Mouse (Mus musculus): Measurements from ENCODE around the gene Soga3. TPM values are rescaled to one million over a fixed set of nuclear protein-coding genes. Genes with fewer than 3 reads are reported as not detected.

Soga3 gene
- total and polyA plus RNA-seq, 2 experiments from 2014 or later = 132 to 139 TPM

DNA sequence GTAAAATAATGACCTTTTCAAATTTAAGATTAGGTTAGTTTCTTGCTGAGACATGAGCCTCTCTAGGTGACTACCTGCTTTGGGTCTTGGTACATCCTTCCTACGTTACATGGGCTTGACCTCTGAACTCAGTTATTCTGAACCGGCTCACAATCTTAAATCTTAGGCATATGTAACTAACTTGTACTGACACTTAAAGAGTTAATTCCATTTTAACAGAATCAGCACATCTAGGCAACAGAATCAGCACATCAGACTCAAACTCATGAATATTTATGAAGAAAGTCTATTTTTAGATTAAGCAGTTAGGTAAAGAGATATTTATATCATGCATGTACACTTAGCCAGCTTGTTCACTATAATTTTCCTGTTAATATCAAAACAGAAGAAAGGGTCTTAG lies 73.8 kb downstream of the Soga3 start:
- DNase-seq (ENCODE audit: low spot score) (no peak), ATAC-seq (no peak)
- no peak for TF ChIP-seq CTCF (IDR thresholded peaks at IDR 0.05; ENCODE audit: low read depth)
- no peak overlapping the region for H3K4me3 ChIP-seq (ENCODE audit: low read length)
- no peak overlapping the region for H3K4me2 ChIP-seq (ENCODE audit: low read depth, low read length)
- 68% methylated on average over 2 of the region's 2 CpGs for WGBS
- H3K27ac ChIP-seq = no peak overlapping the region
- H3K4me1 ChIP-seq (ENCODE audit: insufficient read depth, low read length) = no peaks in the 10 kb centered on the region
- H3K9me3 ChIP-seq (ENCODE audit: low read length) = no peaks in the 10 kb centered on the region
- peaks cover 5% of the 10 kb centered on the region; the same call in 1 of the 2 replicates for H3K36me3 ChIP-seq (ENCODE audit: insufficient read depth, low read length)
- no peak overlapping the region for H3K9ac ChIP-seq (replicated peaks; ENCODE audit: low read length)
- no peaks in the 10 kb centered on the region for H3K27me3 ChIP-seq (ENCODE audit: insufficient read depth, low read length)

- Histone ChIP-seq H3K36me3 (ENCODE audit: insufficient read depth, low read length) (peaks cover 27% of the 10 kb centered on the region), H3K9me3 (ENCODE audit: low read length) (no peaks in the 10 kb centered on the region)
Observed at GRCm38 (mm10) chr10:29225329-29225728, 81.7 kb downstream of the Soga3 start.

DNA sequence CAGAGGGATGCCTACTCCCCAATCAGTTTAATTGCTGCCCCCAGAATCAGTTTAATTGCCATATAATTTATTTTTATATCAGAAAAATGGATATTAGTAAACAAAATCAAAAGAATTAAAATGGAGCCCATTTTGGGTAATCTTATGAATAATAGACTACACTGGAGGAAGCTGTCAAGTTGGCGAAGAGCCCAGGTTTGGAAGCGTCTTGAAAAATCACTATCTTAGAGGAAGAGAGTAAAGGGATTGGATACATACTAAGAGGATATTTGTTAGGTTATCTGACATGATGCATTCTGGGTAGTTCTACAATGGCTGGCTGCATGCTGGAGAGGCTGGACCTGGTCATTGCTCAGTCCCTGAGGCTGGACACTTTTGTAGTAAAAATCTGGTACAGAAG lies 87.6 kb downstream of the Soga3 start:
- H3K4me3 ChIP-seq (ENCODE audit: low read length) = no peak overlapping the region
- no peaks in the 10 kb centered on the region for H3K9me3 ChIP-seq (ENCODE audit: low read length)
- no peak for ATAC-seq
- peaks cover 9% of the 10 kb centered on the region for H3K36me3 ChIP-seq (ENCODE audit: insufficient read depth, low read length)
- H3K4me1 ChIP-seq (ENCODE audit: insufficient read depth, low read length) = no peaks in the 10 kb centered on the region
- no peak overlapping the region for H3K4me2 ChIP-seq (ENCODE audit: low read depth, low read length)
- H3K27ac ChIP-seq = no peak overlapping the region
- no peaks in the 10 kb centered on the region for H3K27me3 ChIP-seq (ENCODE audit: insufficient read depth, low read length)
- 63% methylated on average over 2 of the region's 2 CpGs for WGBS
- no peak for DNase-seq (ENCODE audit: low spot score)
- no peak overlapping the region for H3K9ac ChIP-seq (replicated peaks; ENCODE audit: low read length)
- TF ChIP-seq CTCF (IDR thresholded peaks at IDR 0.05; ENCODE audit: low read depth) = no peak

More at GRCm38 (mm10) chr10:29225329-29225728, 81.7 kb downstream of the Soga3 start:
- Histone ChIP-seq H3K27ac (no peak overlapping the region), H3K4me2 (ENCODE audit: low read depth, low read length) (no peak overlapping the region), H3K27me3 (ENCODE audit: insufficient read depth, low read length) (no peaks in the 10 kb centered on the region), H3K9ac (replicated peaks; ENCODE audit: low read length) (no peak overlapping the region), H3K4me1 (ENCODE audit: insufficient read depth, low read length) (no peaks in the 10 kb centered on the region), H3K4me3 (ENCODE audit: low read length) (no peak overlapping the region)
- TF ChIP-seq CTCF (IDR thresholded peaks at IDR 0.05; ENCODE audit: low read depth) = no peak
- no peak for ATAC-seq
- DNase-seq (ENCODE audit: low spot score) = no peak
- 93% methylated on average over 4 of the region's 4 CpGs for WGBS

Other genes with a start within 250 kb of the Soga3 start
- not detected in 2 replicates for gene 2310057J18Rik, start 157.5 kb upstream of the Soga3 start, total RNA-seq (2014; rRNA removed)
- not detected in 2 replicates for gene 2310057J18Rik, start 157.5 kb upstream of the Soga3 start, polyA plus RNA-seq (2015; fragmentation: Nextera tagmentation; extraction: Ambion mirVana)
- 2.2 and 11.2 TPM in 2 replicates for gene Gm49353, start 55.1 kb downstream of the Soga3 start, total RNA-seq (2014; rRNA removed)
- 10.5 and 11.5 TPM in 2 replicates for gene Gm49353, start 55.1 kb downstream of the Soga3 start, polyA plus RNA-seq (2015; fragmentation: Nextera tagmentation; extraction: Ambion mirVana)
- gene 9330159F19Rik, start 67.8 kb downstream of the Soga3 start, total RNA-seq (2014; rRNA removed) = 41.8 and 50.6 TPM in 2 replicates
- 14.2 and 14.7 TPM in 2 replicates for gene 9330159F19Rik, start 67.8 kb downstream of the Soga3 start, polyA plus RNA-seq (2015; fragmentation: Nextera tagmentation; extraction: Ambion mirVana)
- gene Echdc1, start 169.3 kb downstream of the Soga3 start, total RNA-seq (2014; rRNA removed) = 11.4 and 15.1 TPM in 2 replicates
- gene Echdc1, start 169.3 kb downstream of the Soga3 start, polyA plus RNA-seq (2015; fragmentation: Nextera tagmentation; extraction: Ambion mirVana) = 33.7 and 37.1 TPM in 2 replicates
- gene Rnf146, start 218.6 kb downstream of the Soga3 start, total RNA-seq (2014; rRNA removed) = 43.0 and 47.2 TPM in 2 replicates
- 56.3 and 61.7 TPM in 2 replicates for gene Rnf146, start 218.6 kb downstream of the Soga3 start, polyA plus RNA-seq (2015; fragmentation: Nextera tagmentation; extraction: Ambion mirVana)